In genomic region chr14:46980736-46981438, GRCm38 (mm10) we compare ENCODE assay signal across 10 mouse cellular contexts.
DNase-seq lines count a peak whose midpoint lies in the region; ATAC-seq lines count a peak whose summit lies in the region.
"Had no signal": no experiment of that assay in that cellular context is flagged by ENCODE, and none has a peak within 500 bp of the region (broad histone marks: within the 10 kb centered on the region; RNA-seq: fewer than 3 reads in every experiment).

No protein-coding gene starts in this region.

- H3K4me1 ChIP-seq in heart, embryonic 15.5 days (replicated peaks) = peaks cover 78% of the 10 kb centered on the region
- H3K4me1 ChIP-seq in forebrain, embryonic 16.5 days (replicated peaks; ENCODE audit: control insufficient read depth, insufficient read depth, low read length) = peaks cover 5% of the 10 kb centered on the region

- peak overlapping the region; percentile 42 for H3K27ac ChIP-seq in heart, embryonic 15.5 days
- no peak overlapping the region for H3K27ac ChIP-seq in forebrain, embryonic 16.5 days (ENCODE audit: low read length)

- H3K9me3 ChIP-seq in heart, embryonic 15.5 days (replicated peaks) = no peaks in the 10 kb centered on the region
- H3K9me3 ChIP-seq in forebrain, embryonic 16.5 days (ENCODE audit: control insufficient read depth, low read length) = no peaks in the 10 kb centered on the region

- no peak for DNase-seq in heart, postnatal 10 days
- DNase-seq in CD4-positive, CD25-positive, alpha-beta regulatory T cell, adult 2 months (ENCODE audit: low read depth, low spot score) = peak; percentile 2
- peak; percentile 36 to 50 for DNase-seq in layer of hippocampus, postnatal 36 days
- no peak for DNase-seq in cerebellum, postnatal 14 days
- DNase-seq in kidney, postnatal 10 days = no peak
- DNase-seq in lung, adult 18-20 months = no peak
- DNase-seq: adrenal gland, postnatal 10 days; cerebellum, postnatal 36 days had no signal

- 0 out of 2 replicates have a peak overlapping the region, but pooled peaks have one; percentile 36 for H3K9ac ChIP-seq in heart, embryonic 15.5 days
- no peak overlapping the region for H3K9ac ChIP-seq in forebrain, embryonic 16.5 days (replicated peaks; ENCODE audit: low read depth, low read length)

- no peak overlapping the region for H3K4me3 ChIP-seq in heart, embryonic 15.5 days
- no peak overlapping the region for H3K4me3 ChIP-seq in forebrain, embryonic 16.5 days (replicated peaks; ENCODE audit: low read length)

- H3K36me3 ChIP-seq in heart, embryonic 15.5 days = no peaks in the 10 kb centered on the region
- no peaks in the 10 kb centered on the region for H3K36me3 ChIP-seq in forebrain, embryonic 16.5 days (ENCODE audit: control insufficient read depth, insufficient read depth)

- no peak for ATAC-seq in heart, embryonic 15.5 days (replicated peaks; ENCODE audit: insufficient number of reproducible peaks, insufficient read depth, low FRiP score, low read depth)
- peak; percentile 76 for ATAC-seq in forebrain, embryonic 16.5 days

- H3K4me2 ChIP-seq in heart, embryonic 15.5 days = peak overlapping the region; percentile 23; the same call in 1 of the 2 replicates
- H3K4me2 ChIP-seq in forebrain, embryonic 16.5 days (ENCODE audit: low read length) = no peak overlapping the region

- 48% methylated on average over 17 of the region's 17 CpGs for WGBS in heart, embryonic 15.5 days
- WGBS in forebrain, embryonic 16.5 days = 70% methylated on average over 17 of the region's 17 CpGs

- intact Hi-C loops in heart, postnatal 10 days (cut with DNase I) = no loop called here

- H3K27me3 ChIP-seq in heart, embryonic 15.5 days = no peaks in the 10 kb centered on the region
- no peaks in the 10 kb centered on the region for H3K27me3 ChIP-seq in forebrain, embryonic 16.5 days (replicated peaks; ENCODE audit: control insufficient read depth, insufficient read depth, low read length)

Comparison
In these comparisons a context has a peak if more than half of its experiments do, and no peak if none do; other contexts are left out.
1. DNase-seq: peak in CD4-positive, CD25-positive, alpha-beta regulatory T cell, adult 2 months (single experiment) and layer of hippocampus, postnatal 36 days (2 of 2); none in heart, postnatal 10 days (0 of 2), cerebellum, postnatal 14 days (0 of 2), kidney, postnatal 10 days (single experiment) and lung, adult 18-20 months (0 of 2).